Mouse (Mus musculus): ENCODE data around the gene Fgd2. TPM values are rescaled to one million over a fixed set of nuclear protein-coding genes. Genes with fewer than 3 reads are reported as not detected.
A peak's percentile ranks its signal among the peaks of the same experiment; 100 is the strongest.
"Not testable (repeated sequence)": the region's sequence is repeated elsewhere in the genome, so short reads cannot be mapped to it uniquely, and the experiment has no call there.

Gene Fgd2
- polyA plus RNA-seq, 1 experiment: 23.7 TPM

GRCm38 (mm10) chr17:29343241-29343640, 17.5 kb upstream of the Fgd2 start:
- Histone ChIP-seq H3K4me1 (peaks cover 70% of the 10 kb centered on the region), H3K27me3 (replicated peaks) (no peaks in the 10 kb centered on the region), H3K36me3 (replicated peaks; ENCODE audit: low read length) (peaks cover 68% of the 10 kb centered on the region), H3K9me3 (no peaks in the 10 kb centered on the region), H3K4me3 (replicated peaks) (no peak overlapping the region)
- TF ChIP-seq GATA1 (IDR thresholded peaks at IDR 0.05; ENCODE audit: borderline replicate concordance, low read length) (no peak), FLI1 (IDR thresholded peaks at IDR 0.05; ENCODE audit: low read length) (no peak)

DNA sequence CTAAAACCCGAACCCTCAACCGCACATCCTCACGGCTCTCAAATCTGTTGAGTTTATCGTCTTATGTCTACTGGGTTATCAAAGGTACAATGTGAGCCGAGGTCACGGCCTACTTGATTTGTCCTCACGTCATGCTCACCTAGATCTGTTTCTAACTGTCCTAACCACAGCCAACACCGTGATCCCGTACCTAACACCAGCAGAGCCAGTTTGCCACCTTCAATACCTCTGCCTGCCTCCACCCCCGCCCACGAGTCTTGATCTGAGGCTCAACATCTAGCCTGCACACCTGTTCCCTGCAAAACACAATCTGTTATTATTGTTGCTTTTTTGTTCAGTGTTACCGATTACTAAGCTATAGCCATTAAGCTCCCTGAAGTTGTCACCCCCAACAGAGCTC, 15.4 kb upstream of the Fgd2 start:
- no peak overlapping the region for H3K4me3 ChIP-seq (replicated peaks)
- TF ChIP-seq FLI1 (IDR thresholded peaks at IDR 0.05; ENCODE audit: low read length) (no peak), GATA1 (IDR thresholded peaks at IDR 0.05; ENCODE audit: borderline replicate concordance, low read length) (no peak)
- H3K27me3 ChIP-seq (replicated peaks): no peaks in the 10 kb centered on the region
- H3K9me3 ChIP-seq: no peaks in the 10 kb centered on the region
- peaks cover 73% of the 10 kb centered on the region for H3K4me1 ChIP-seq
- peaks cover 47% of the 10 kb centered on the region for H3K36me3 ChIP-seq (replicated peaks; ENCODE audit: low read length)

DNA sequence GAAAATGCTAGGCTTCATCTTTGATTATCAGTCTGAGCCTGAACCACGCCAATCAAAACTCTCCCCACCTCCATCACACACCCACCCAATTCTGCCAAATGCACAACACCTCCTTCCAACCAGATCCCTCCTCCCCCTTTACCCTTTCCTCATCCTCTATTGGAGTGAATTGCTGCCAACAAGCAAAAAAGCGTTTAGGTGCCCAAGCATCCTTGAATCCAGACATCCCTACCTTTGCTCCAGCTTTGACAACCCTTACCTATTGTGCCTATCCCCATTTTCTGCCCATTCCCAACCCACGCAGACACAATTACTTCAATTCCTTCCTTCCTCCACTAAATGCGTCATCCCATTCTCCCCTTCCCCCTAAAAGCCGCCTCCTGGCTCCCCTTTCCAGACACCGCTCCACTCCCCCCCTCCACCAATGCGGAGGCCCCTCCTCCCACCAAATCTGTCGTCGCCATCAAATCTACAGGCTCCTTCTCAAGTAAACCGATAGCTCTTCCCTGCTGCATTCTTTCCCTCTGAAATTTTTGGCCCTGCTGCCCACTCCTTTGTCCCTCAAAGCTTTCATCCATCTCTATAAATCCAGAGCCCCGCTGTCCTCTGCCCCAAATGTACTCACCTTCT, 14.1 kb upstream of the Fgd2 start:
- Histone ChIP-seq H3K4me1 (peaks cover 62% of the 10 kb centered on the region), H3K9me3 (no peaks in the 10 kb centered on the region), H3K4me3 (replicated peaks) (peak overlapping the region; percentile 93), H3K36me3 (replicated peaks; ENCODE audit: low read length) (peaks cover 34% of the 10 kb centered on the region), H3K27me3 (replicated peaks) (no peaks in the 10 kb centered on the region)
- TF ChIP-seq GATA1 (IDR thresholded peaks at IDR 0.05; ENCODE audit: borderline replicate concordance, low read length): no peak
- no peak for TF ChIP-seq FLI1 (IDR thresholded peaks at IDR 0.05; ENCODE audit: low read length)

DNA sequence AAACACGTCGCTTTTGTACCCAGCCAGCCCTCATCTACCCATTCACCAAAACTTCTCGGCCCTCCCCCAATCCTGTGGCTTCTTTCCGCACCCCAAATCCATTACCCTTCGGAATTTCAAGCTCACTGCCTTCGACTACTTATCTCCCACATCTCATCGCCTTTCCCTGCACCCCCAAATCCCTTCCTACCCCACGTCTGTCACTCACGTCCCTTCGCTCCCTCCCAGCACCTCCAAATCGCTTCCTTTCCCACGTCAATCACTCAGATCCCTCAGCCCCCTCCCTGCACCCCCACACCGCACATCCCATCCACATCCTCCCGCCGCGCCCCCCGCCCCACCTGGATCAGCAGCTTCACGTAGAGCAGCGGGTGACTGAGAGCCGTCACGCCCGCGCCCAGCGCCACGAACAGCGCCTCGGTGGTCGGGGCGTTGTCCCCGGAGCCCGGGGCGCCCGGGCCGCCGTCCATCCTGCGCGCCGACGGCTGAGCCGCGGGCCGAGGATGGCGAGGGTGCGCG, 13.5 kb upstream of the Fgd2 start:
- peaks cover 30% of the 10 kb centered on the region for H3K36me3 ChIP-seq (replicated peaks; ENCODE audit: low read length)
- TF ChIP-seq FLI1 (IDR thresholded peaks at IDR 0.05; ENCODE audit: low read length) (no peak), GATA1 (IDR thresholded peaks at IDR 0.05; ENCODE audit: borderline replicate concordance, low read length) (no peak)
- H3K27me3 ChIP-seq (replicated peaks): no peaks in the 10 kb centered on the region
- no peaks in the 10 kb centered on the region for H3K9me3 ChIP-seq
- peaks cover 56% of the 10 kb centered on the region for H3K4me1 ChIP-seq
- peak overlapping the region; percentile 93 for H3K4me3 ChIP-seq (replicated peaks)

GRCm38 (mm10) chr17:29347645-29348256, 13.0 kb upstream of the Fgd2 start, which contains the start of gene Mtch1:
Gene Mtch1 (minus strand): TSS chr17:29347934.
- Histone ChIP-seq H3K4me3 (replicated peaks) (peak within 1 kb of the TSS; percentile 93), H3K9me3 (no peaks in the 10 kb centered on the region), H3K27me3 (replicated peaks) (no peaks in the 10 kb centered on the region), H3K36me3 (replicated peaks; ENCODE audit: low read length) (peaks cover 24% of the 10 kb centered on the region), H3K4me1 (peaks cover 54% of the 10 kb centered on the region)
- TF ChIP-seq GATA1 (IDR thresholded peaks at IDR 0.05; ENCODE audit: borderline replicate concordance, low read length) (no peak), FLI1 (IDR thresholded peaks at IDR 0.05; ENCODE audit: low read length) (no peak)

GRCm38 (mm10) chr17:29348996-29349395, 11.7 kb upstream of the Fgd2 start:
- peaks cover 46% of the 10 kb centered on the region for H3K4me1 ChIP-seq
- H3K27me3 ChIP-seq (replicated peaks): no peaks in the 10 kb centered on the region
- no peaks in the 10 kb centered on the region for H3K9me3 ChIP-seq
- TF ChIP-seq GATA1 (IDR thresholded peaks at IDR 0.05; ENCODE audit: borderline replicate concordance, low read length): no peak
- TF ChIP-seq FLI1 (IDR thresholded peaks at IDR 0.05; ENCODE audit: low read length): no peak
- H3K36me3 ChIP-seq (replicated peaks; ENCODE audit: low read length): peaks cover 12% of the 10 kb centered on the region
- no peak overlapping the region for H3K4me3 ChIP-seq (replicated peaks)

DNA sequence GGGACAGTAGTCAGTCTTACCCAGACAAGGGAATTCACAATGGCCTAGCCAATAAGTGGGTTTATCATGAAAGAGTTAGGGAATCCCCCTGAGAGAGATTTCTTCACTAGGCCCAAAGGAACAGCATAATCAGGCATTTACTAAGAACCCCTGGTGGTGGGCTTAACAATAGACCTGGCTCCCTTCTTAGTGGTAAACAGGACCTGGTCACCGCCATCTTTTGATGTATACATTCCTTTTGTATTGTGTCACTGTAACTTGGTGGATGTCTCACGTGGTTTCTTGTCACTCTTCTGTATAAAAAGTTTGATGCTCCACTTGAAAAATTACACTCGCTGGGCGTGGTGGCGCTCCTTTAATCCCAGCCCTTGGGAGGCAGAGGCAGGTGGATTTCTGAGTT, 9.7 kb upstream of the Fgd2 start:
- H3K4me3 ChIP-seq (replicated peaks); H3K27me3 ChIP-seq (replicated peaks); H3K9me3 ChIP-seq; H3K36me3 ChIP-seq (replicated peaks; ENCODE audit: low read length): not testable (repeated sequence)
- peaks cover 34% of the 10 kb centered on the region for H3K4me1 ChIP-seq

- H3K27me3 ChIP-seq (replicated peaks): peaks cover 9% of the 10 kb centered on the region
- H3K9me3 ChIP-seq: no peaks in the 10 kb centered on the region
- H3K36me3 ChIP-seq (replicated peaks; ENCODE audit: low read length): no peaks in the 10 kb centered on the region
- H3K4me3 ChIP-seq (replicated peaks): no peak overlapping the region
- peaks cover 18% of the 10 kb centered on the region for H3K4me1 ChIP-seq
- TF ChIP-seq FLI1 (IDR thresholded peaks at IDR 0.05; ENCODE audit: low read length) (no peak), GATA1 (IDR thresholded peaks at IDR 0.05; ENCODE audit: borderline replicate concordance, low read length) (no peak)
Measured at GRCm38 (mm10) chr17:29355461-29355840, 5.3 kb upstream of the Fgd2 start.

DNA sequence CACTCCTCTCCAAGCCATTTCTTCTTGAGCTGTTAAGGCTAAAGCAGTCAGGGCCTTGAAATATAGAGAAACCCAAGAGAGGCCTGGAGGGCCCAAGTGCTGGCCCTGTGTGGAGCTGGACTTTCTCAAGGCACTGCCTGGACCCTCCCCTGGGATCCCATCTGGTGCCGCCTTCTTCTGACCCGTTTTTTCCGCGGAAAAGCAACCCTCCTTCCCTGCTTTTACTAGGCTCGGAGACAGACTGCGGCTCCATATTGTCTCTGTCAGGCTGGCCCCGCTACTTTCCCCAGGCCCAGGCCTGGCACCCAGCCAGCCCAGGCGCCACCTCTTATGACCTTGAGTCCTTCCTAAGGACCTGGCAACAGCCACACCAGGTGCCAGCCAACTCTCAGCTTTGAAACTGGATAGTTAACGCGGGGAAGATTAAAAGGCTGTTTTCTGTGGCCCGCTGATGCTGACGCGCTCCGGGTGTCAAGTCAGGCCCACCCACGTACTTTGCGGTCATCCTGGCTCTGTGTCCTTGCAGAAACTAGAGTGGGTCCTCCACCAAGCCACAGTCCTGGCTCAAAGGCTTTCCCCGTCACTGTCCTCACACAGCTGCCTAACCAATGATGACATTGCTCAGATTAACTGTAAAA, 4.8 kb upstream of the Fgd2 start:
- no peaks in the 10 kb centered on the region for H3K9me3 ChIP-seq
- no peak overlapping the region for H3K4me3 ChIP-seq (replicated peaks)
- peaks cover 9% of the 10 kb centered on the region for H3K27me3 ChIP-seq (replicated peaks)
- H3K4me1 ChIP-seq: peaks cover 23% of the 10 kb centered on the region
- no peak for TF ChIP-seq FLI1 (IDR thresholded peaks at IDR 0.05; ENCODE audit: low read length)
- no peak for TF ChIP-seq GATA1 (IDR thresholded peaks at IDR 0.05; ENCODE audit: borderline replicate concordance, low read length)
- H3K36me3 ChIP-seq (replicated peaks; ENCODE audit: low read length): no peaks in the 10 kb centered on the region

- Histone ChIP-seq H3K36me3 (replicated peaks; ENCODE audit: low read length) (no peaks in the 10 kb centered on the region), H3K27me3 (replicated peaks) (peaks cover 9% of the 10 kb centered on the region), H3K4me3 (replicated peaks) (no peak overlapping the region), H3K4me1 (peaks cover 28% of the 10 kb centered on the region), H3K9me3 (no peaks in the 10 kb centered on the region)
- TF ChIP-seq GATA1 (IDR thresholded peaks at IDR 0.05; ENCODE audit: borderline replicate concordance, low read length) (no peak), FLI1 (IDR thresholded peaks at IDR 0.05; ENCODE audit: low read length) (no peak)
Measured at GRCm38 (mm10) chr17:29356479-29356856, 4.2 kb upstream of the Fgd2 start.
